Mouse (Mus musculus) inflammation-experienced regulatory T-cells, adult 6 months (primary cell): Measurements from ENCODE around the gene Erap1. TPM values are rescaled to one million over a fixed set of nuclear protein-coding genes. Genes with fewer than 3 reads are reported as not detected.
"Not testable (repeated sequence)": the region's sequence is repeated elsewhere in the genome, so short reads cannot be mapped to it uniquely, and the experiment has no call there.

Experiments used
- ATAC-seq: one replicate; pipeline ENCODE4 v1.8.0; 2017
- polyA plus RNA-seq, 3 experiments: library from polyadenylated mRNA; unstranded; fragments of 100-300 nt; shearing (Covaris generic); gene quantifications; one replicate each; pipeline ENCODE4 v1.2.1; 2017

The Erap1 gene
- 100 to 1,000 TPM in 1 of 3 experiments, 10 to 100 TPM in 2; 71.2 to 140 (median 91.7) TPM for polyA plus RNA-seq

GRCm38 (mm10) chr13:74638793-74639711, at the start of gene Erap1:
TSS of gene Erap1 (plus strand) at chr13:74639568.
- ATAC-seq = peak; percentile 68

DNA sequence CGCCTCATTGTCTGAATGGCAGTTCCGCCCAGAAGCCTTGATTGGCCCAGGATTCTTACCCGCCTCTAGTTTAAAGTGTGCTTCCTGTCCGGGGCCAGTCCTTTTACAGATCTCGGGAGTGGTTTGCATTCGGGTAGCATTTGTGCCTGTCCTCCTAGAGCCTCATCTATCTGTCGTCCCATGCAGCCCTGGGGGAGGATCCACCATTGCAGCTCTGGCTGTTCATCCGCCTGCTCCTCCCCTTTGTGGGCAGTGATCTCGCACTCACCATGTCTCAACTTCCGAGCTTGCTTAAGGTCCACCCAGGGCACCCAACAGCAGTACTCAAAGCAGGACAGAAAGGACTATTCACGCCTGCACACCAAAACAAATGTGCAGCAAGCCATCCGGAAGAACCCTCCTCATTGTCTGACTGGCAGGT, 48.0 kb upstream of the Erap1 start:
- not testable (repeated sequence) for ATAC-seq

GRCm38 (mm10) chr13:74591828-74592227, 47.5 kb upstream of the Erap1 start:
- not testable (repeated sequence) for ATAC-seq

GRCm38 (mm10) chr13:74597022-74597421, 42.3 kb upstream of the Erap1 start:
- not testable (repeated sequence) for ATAC-seq

GRCm38 (mm10) chr13:74601776-74602175, 37.6 kb upstream of the Erap1 start:
- not testable (repeated sequence) for ATAC-seq

DNA sequence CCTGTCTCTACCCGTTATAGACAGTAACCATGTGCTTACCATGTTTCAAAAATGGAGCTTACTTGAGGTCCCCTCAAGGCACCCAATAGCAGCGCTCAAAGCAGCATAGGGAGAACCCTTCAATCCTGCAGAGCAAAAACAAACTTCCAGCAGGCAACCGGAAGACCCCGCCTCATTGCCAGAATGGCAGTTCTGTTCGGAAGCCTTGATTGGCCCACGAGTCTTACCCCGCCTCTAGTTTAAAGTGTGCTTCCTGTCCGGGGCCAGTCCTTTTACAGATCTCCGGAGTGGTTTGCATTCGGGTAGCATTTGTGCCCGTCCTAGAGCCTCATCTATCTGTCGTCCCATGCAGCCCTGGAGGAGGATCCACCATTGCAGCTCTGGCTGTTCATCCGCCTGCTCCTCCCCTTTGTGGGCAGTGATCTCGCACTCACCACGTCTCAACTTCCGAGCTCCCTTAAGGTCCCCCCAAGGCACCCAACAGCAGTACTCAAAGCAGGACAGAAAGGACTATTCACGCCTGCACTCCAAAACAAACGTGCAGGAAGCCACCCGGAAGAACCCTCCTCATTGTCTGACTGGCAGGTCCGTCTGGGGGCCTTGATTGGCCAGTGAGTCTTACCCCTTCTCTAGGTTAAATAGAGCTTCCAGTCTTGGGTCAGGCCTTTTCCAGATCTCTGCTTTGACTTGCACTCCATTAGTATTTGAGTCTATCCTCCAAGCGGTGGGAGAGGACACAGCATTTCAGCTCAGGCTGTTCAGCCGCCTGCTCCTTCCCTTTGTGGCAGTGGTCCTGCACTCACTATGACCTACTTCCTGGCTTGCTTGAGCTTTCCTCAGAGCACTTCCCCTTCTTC, 22.0 kb upstream of the Erap1 start:
- ATAC-seq = peak; percentile 93

- no peak for ATAC-seq
Measured at GRCm38 (mm10) chr13:74632327-74632726, 7.0 kb upstream of the Erap1 start.

GRCm38 (mm10) chr13:74632857-74633256, 6.5 kb upstream of the Erap1 start:
- ATAC-seq = no peak

GRCm38 (mm10) chr13:74639712-74640522, 549 bp downstream of the Erap1 start:
- peak; percentile 91 for ATAC-seq

DNA sequence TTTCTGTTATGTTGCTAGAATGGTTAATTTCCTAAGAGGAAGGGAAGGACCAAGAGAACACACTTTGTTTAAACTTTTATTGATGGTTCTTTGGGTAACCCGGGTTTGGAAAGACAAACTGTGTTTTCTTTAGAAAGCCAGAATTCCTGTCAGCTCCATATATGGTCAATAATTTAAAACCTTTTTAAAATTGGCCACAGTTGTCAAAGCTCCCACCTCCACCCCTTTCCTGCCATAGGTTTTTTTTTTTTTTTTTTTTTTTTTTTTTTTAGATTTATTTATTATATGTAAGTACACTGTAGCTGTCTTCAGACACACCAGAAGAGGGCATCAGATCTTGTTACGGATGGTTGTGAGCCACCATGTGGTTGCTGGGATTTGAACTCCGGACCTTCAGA, 1.2 kb downstream of the Erap1 start:
- not testable (repeated sequence) for ATAC-seq

- no peak for ATAC-seq
Measured at GRCm38 (mm10) chr13:74695497-74696193, 56.3 kb downstream of the Erap1 start.

GRCm38 (mm10) chr13:74696225-74696624, 56.9 kb downstream of the Erap1 start:
- no peak for ATAC-seq

GRCm38 (mm10) chr13:74719002-74719401, 79.6 kb downstream of the Erap1 start:
- no peak for ATAC-seq

GRCm38 (mm10) chr13:74733726-74734125, 94.4 kb downstream of the Erap1 start:
- no peak for ATAC-seq

GRCm38 (mm10) chr13:74735834-74736233, 96.5 kb downstream of the Erap1 start:
- ATAC-seq = no peak

GRCm38 (mm10) chr13:74736396-74736795, 97.0 kb downstream of the Erap1 start:
- no peak for ATAC-seq

Other genes with a start within 250 kb of the Erap1 start
- gene Zfp72, start 248.7 kb upstream of the Erap1 start, polyA plus RNA-seq = 1 to 10 TPM; 1.7 to 2.7 (median 1.7) TPM
- 10 to 100 TPM; 42.2 to 99.5 (median 52.3) TPM for gene Ftl1-ps1, start 239.9 kb upstream of the Erap1 start, polyA plus RNA-seq
- gene Zfp825, start 145.6 kb upstream of the Erap1 start, polyA plus RNA-seq = 10 to 100 TPM; 19.0 to 27.5 (median 20.9) TPM
- 100 to 1,000 TPM; 169 to 206 (median 200) TPM for gene Cast, start 169.2 kb downstream of the Erap1 start, polyA plus RNA-seq